ENCODE assay signal across 23 mouse cellular contexts in the genomic region with DNA sequence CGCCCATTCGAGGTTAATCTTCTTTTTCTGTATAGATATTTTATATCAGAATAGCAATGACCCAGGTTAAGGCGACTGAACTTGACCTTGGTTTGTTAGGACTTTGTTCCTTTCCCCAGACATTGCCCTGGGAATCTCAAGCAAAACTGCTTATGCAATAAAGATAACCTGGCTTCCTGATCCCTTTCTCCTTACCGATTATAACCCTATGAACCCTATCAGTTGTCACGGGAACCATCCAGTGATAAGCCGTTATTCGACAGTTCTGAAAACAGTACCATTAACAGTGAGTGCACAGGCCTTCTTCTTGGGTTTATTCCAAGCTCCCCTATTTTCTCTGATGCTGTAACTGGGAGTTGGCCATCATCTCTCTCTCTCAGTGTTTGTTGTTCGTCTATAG.
"Had no signal": no experiment of that assay in that cellular context is flagged by ENCODE, and none has a peak within 500 bp of the region (broad histone marks: within the 10 kb centered on the region; RNA-seq: fewer than 3 reads in every experiment).

No protein-coding gene starts in this region.

- H3K9ac ChIP-seq: liver, embryonic 15.5 days; liver, postnatal 0 days; lung, embryonic 15.5 days; midbrain, embryonic 13.5 days; neural tube, embryonic 13.5 days; neural tube, embryonic 15.5 days; stomach, embryonic 15.5 days had no signal

- H3K27me3 ChIP-seq: liver, embryonic 15.5 days; lung, embryonic 15.5 days; midbrain, embryonic 13.5 days; neural tube, embryonic 13.5 days; neural tube, embryonic 15.5 days; stomach, embryonic 15.5 days had no signal

- ATAC-seq: liver, postnatal 0 days; lung, postnatal 0 days; midbrain, embryonic 13.5 days; midbrain, embryonic 16.5 days had no signal

- H3K4me3 ChIP-seq: liver, embryonic 15.5 days; lung, embryonic 15.5 days; megakaryocyte, embryonic 14.5 days; midbrain, embryonic 13.5 days; myocyte; neural tube, embryonic 13.5 days; neural tube, embryonic 15.5 days; stomach, embryonic 15.5 days had no signal

- H3K9me3 ChIP-seq: liver, embryonic 15.5 days; lung, embryonic 15.5 days; midbrain, embryonic 13.5 days; neural tube, embryonic 13.5 days; neural tube, embryonic 15.5 days; stomach, embryonic 15.5 days had no signal

- H3K4me2 ChIP-seq: liver, embryonic 15.5 days; lung, embryonic 15.5 days; midbrain, embryonic 11.5 days; midbrain, embryonic 13.5 days; neural tube, embryonic 13.5 days; neural tube, embryonic 15.5 days; stomach, embryonic 15.5 days had no signal

- H3K4me1 ChIP-seq: liver, embryonic 15.5 days; lung, embryonic 15.5 days; midbrain, embryonic 13.5 days; neural tube, embryonic 13.5 days; neural tube, embryonic 15.5 days; stomach, embryonic 15.5 days had no signal

- H3K27ac ChIP-seq: liver, embryonic 15.5 days; lung, embryonic 15.5 days; macrophage; midbrain, embryonic 13.5 days; neural tube, embryonic 13.5 days; neural tube, embryonic 15.5 days; stomach, embryonic 15.5 days; stomach, postnatal 0 days had no signal

- DNase-seq: liver, postnatal 0 days; lung, adult 2 months; lung, postnatal 14 days; lung, postnatal 36 days; retina, postnatal 1 day; right cerebral cortex, adult 18-20 months; right cerebral cortex, postnatal 14 days; thymus, adult 18-20 months; thymus, postnatal 14 days; thymus, postnatal 36 days had no signal

- H3K36me3 ChIP-seq: liver, embryonic 15.5 days; lung, embryonic 15.5 days; midbrain, embryonic 13.5 days; neural tube, embryonic 13.5 days; neural tube, embryonic 15.5 days; stomach, embryonic 15.5 days had no signal
